In genomic region chr13:111680679-111681078, GRCm38 (mm10) we compare ENCODE assay signal across 8 mouse cellular contexts. TPM values are rescaled to one million over a fixed set of nuclear protein-coding genes. Genes with fewer than 3 reads are reported as not detected.
DNase-seq lines count a peak whose midpoint lies in the region; ATAC-seq and TF ChIP-seq lines count a peak whose summit lies in the region.

TSS of gene Mier3 (plus strand) at chr13:111680979.

- H3K27me3 ChIP-seq in neural tube, embryonic 11.5 days (ENCODE audit: control insufficient read depth, insufficient read depth, low read length), result 0 out of 2 replicates have a peak, but pooled peaks cover 2% of the 10 kb centered on the region
- H3K27me3 ChIP-seq in hindbrain, embryonic 12.5 days, result 0 out of 2 replicates have a peak, but pooled peaks cover 3% of the 10 kb centered on the region

- no peaks in the 10 kb centered on the region for H3K9me3 ChIP-seq in neural tube, embryonic 11.5 days (ENCODE audit: control insufficient read depth, low read length)
- H3K9me3 ChIP-seq in hindbrain, embryonic 12.5 days (replicated peaks), result no peaks in the 10 kb centered on the region

- TF ChIP-seq POLR2A in lung, adult 2 months (IDR thresholded peaks at IDR 0.05; ENCODE audit: borderline replicate concordance, extremely low read depth, low read depth, low read length), result no peak

- H3K36me3 ChIP-seq in neural tube, embryonic 11.5 days (ENCODE audit: control insufficient read depth, insufficient read depth, low read length), result no peaks in the 10 kb centered on the region
- no peaks in the 10 kb centered on the region for H3K36me3 ChIP-seq in hindbrain, embryonic 12.5 days

- WGBS in neural tube, embryonic 11.5 days, result 87% methylated on average over 4 of the region's 4 CpGs
- 87% methylated on average over 4 of the region's 4 CpGs for WGBS in hindbrain, embryonic 12.5 days
- 80% methylated on average over 4 of the region's 4 CpGs for WGBS in lung, adult 2 months

- H3K4me1 ChIP-seq in neural tube, embryonic 11.5 days (ENCODE audit: control insufficient read depth, insufficient read depth, low read length), result no peaks in the 10 kb centered on the region
- no peaks in the 10 kb centered on the region for H3K4me1 ChIP-seq in hindbrain, embryonic 12.5 days
- H3K4me1 ChIP-seq in lung, adult 2 months (ENCODE audit: control insufficient read depth, insufficient read depth, low read length), result peaks cover 2% of the 10 kb centered on the region; the same call in 1 of the 2 replicates

- TF ChIP-seq CTCF in lung, adult 2 months (IDR thresholded peaks at IDR 0.05; ENCODE audit: insufficient read depth, low read length), result no peak

- no peak for ATAC-seq in neural tube, embryonic 11.5 days (ENCODE audit: insufficient read depth, low FRiP score, low TSS enrichment)
- no peak for ATAC-seq in erythroblast, adult 5-6 weeks (replicated peaks; ENCODE audit: low FRiP score, poor library complexity, severe bottlenecking)
- no peak for ATAC-seq in hindbrain, embryonic 12.5 days (ENCODE audit: low FRiP score)
- ATAC-seq in megakaryocyte progenitor cell, adult 5-6 weeks (replicated peaks; ENCODE audit: poor library complexity), result no peak

- DNase-seq in neural tube, embryonic 11.5 days (ENCODE audit: low spot score), result no peak
- DNase-seq in neural tube, embryonic 10.5 days (ENCODE audit: extremely low spot score, low spot score), result no peak
- no peak for DNase-seq in spleen, postnatal 4 days (ENCODE audit: low spot score in 2 of 2)
- DNase-seq in lung, adult 2 months, result no peak
- no peak for DNase-seq in ovary, postnatal 36 days (ENCODE audit: low spot score)

- no peak within 1 kb of the TSS for H3K27ac ChIP-seq in neural tube, embryonic 11.5 days (ENCODE audit: low read depth, low read length)
- H3K27ac ChIP-seq in hindbrain, embryonic 12.5 days, result no peak within 1 kb of the TSS

- no peak within 1 kb of the TSS for H3K4me3 ChIP-seq in neural tube, embryonic 11.5 days (ENCODE audit: low read depth, low read length)
- no peak within 1 kb of the TSS for H3K4me3 ChIP-seq in hindbrain, embryonic 12.5 days
- no peak within 1 kb of the TSS for H3K4me3 ChIP-seq in lung, adult 2 months (replicated peaks; ENCODE audit: extremely low read depth, low read depth, low read length)

- H3K9ac ChIP-seq in neural tube, embryonic 11.5 days (ENCODE audit: low read length), result no peak within 1 kb of the TSS
- H3K9ac ChIP-seq in hindbrain, embryonic 12.5 days, result no peak within 1 kb of the TSS

- H3K4me2 ChIP-seq in neural tube, embryonic 11.5 days (ENCODE audit: low read depth), result no peak within 1 kb of the TSS
- H3K4me2 ChIP-seq in hindbrain, embryonic 12.5 days (replicated peaks), result no peak within 1 kb of the TSS

RNA-seq across cellular contexts. Expression of gene Mier3, which starts in this region (rescaled TPM):
- 24.9 and 26.8 TPM in 2 replicates for polyA plus RNA-seq in neural tube, embryonic 11.5 days (2014; fragmentation: Nextera tagmentation; extraction: Ambion mirVana)
- total RNA-seq in erythroblast, adult 5-6 weeks (2015; ENCODE audit: low replicate concordance), result 18.4 and 24.8 TPM in 2 replicates
- total RNA-seq in erythroblast, adult 5-6 weeks (2017; ENCODE audit: low replicate concordance), result 34.7 and 39.4 TPM in 2 replicates
- 25.0 and 26.3 TPM in 2 replicates for polyA plus RNA-seq in hindbrain, embryonic 12.5 days (2016; fragmentation: Nextera tagmentation; extraction: Ambion mirVana)
- total RNA-seq in megakaryocyte progenitor cell, adult 5-6 weeks (2015), result 32.0 and 33.3 TPM in 2 replicates
- 35.9 and 53.4 TPM in 2 replicates for total RNA-seq in megakaryocyte progenitor cell, adult 5-6 weeks (2017)
- 3.7 and 4.9 TPM in 2 replicates for polyA plus RNA-seq in lung, adult 2 months (2012; rRNA removed)
